Mouse (Mus musculus) C2C12 (cell line): ENCODE measurements at regions not wholly inside any gene's neighbourhood (a gene's known extent, or its start where the extent isn't known, plus 50 kb on each side); places are given as distances from the start of the nearest gene placed in this dataset.

ENCODE experiments used
- H3K27me3 ChIP-seq: one replicate; pipeline ENCODE4 v1.6.1; 2011; ENCODE audit not compliant: control insufficient read depth, insufficient read depth, insufficient read length
- H3K36me3 ChIP-seq: one replicate; pipeline ENCODE4 v1.6.1; 2011; ENCODE audit not compliant: control insufficient read depth, insufficient read depth
- H3K4me3 ChIP-seq: one replicate; pipeline ENCODE4 v1.5.1; 2011; ENCODE audit warnings: mild to moderate bottlenecking, control low read depth; ENCODE audit not compliant: poor library complexity, insufficient read depth, severe bottlenecking
- H3K79me2 ChIP-seq: one replicate; pipeline ENCODE4 v1.6.1; 2011; ENCODE audit not compliant: control insufficient read depth, insufficient read depth
- H3K79me3 ChIP-seq: one replicate; pipeline ENCODE4 v1.6.1; 2011; ENCODE audit warnings: low read depth, control low read depth
- H3ac ChIP-seq: one replicate; pipeline ENCODE3; 2011; ENCODE audit warnings: low read depth; ENCODE audit not compliant: control insufficient read depth, insufficient read length
- CEBPB ChIP-seq: IDR thresholded peaks from one replicate; pipeline ENCODE4 v1.6.1; 2011; ENCODE audit warnings: low read depth, mild to moderate bottlenecking, control low read depth, moderate library complexity
- CTCF ChIP-seq: IDR thresholded peaks from one replicate; pipeline ENCODE4 v1.5.1; 2011; ENCODE audit not compliant: control insufficient read depth, insufficient read depth, insufficient read length
- FOSL1 ChIP-seq: IDR thresholded peaks from one replicate; pipeline ENCODE4 v1.8.0; 2011; ENCODE audit warnings: mild to moderate bottlenecking, low read length; ENCODE audit not compliant: poor library complexity, insufficient read depth, severe bottlenecking
- MAX ChIP-seq: IDR thresholded peaks from one replicate; pipeline ENCODE4 v1.6.1; 2011; ENCODE audit warnings: mild to moderate bottlenecking, control low read depth
- MYOD1 ChIP-seq: IDR thresholded peaks from one replicate; pipeline ENCODE4 v1.6.1; 2011; ENCODE audit warnings: low read depth; ENCODE audit not compliant: control insufficient read depth, insufficient read length
- MYOG ChIP-seq: IDR thresholded peaks from one replicate; pipeline ENCODE4 v1.6.1; 2011; ENCODE audit not compliant: control insufficient read depth, insufficient read length; ENCODE audit errors: extremely low read depth
- USF1 ChIP-seq: IDR thresholded peaks from one replicate; pipeline ENCODE4 v1.6.1; 2011; ENCODE audit warnings: low read depth, mild to moderate bottlenecking, control low read depth, moderate library complexity

- no peaks in the 10 kb centered on the region for H3K79me3 ChIP-seq
- no peaks in the 10 kb centered on the region for H3K27me3 ChIP-seq
- TF ChIP-seq MAX (no peak), MYOG (no peak), USF1 (no peak), MYOD1 (no peak), CTCF (no peak), FOSL1 (no peak), CEBPB (no peak)
- H3ac ChIP-seq = no peak overlapping the region
- H3K4me3 ChIP-seq = no peak overlapping the region
- H3K36me3 ChIP-seq = no peaks in the 10 kb centered on the region
- no peaks in the 10 kb centered on the region for H3K79me2 ChIP-seq
Measured at GRCm38 (mm10) chr16:30171381-30172079, 95.8 kb downstream of the Cpn2 start.

GRCm38 (mm10) chr16:30172136-30172731, 95.1 kb downstream of the Cpn2 start:
- H3K79me3 ChIP-seq = no peaks in the 10 kb centered on the region
- H3ac ChIP-seq = no peak overlapping the region
- no peaks in the 10 kb centered on the region for H3K36me3 ChIP-seq
- H3K27me3 ChIP-seq = no peaks in the 10 kb centered on the region
- H3K79me2 ChIP-seq = no peaks in the 10 kb centered on the region
- TF ChIP-seq MYOD1 (no peak), CTCF (no peak), MAX (no peak), MYOG (no peak), CEBPB (no peak), FOSL1 (no peak), USF1 (no peak)
- no peak overlapping the region for H3K4me3 ChIP-seq

GRCm38 (mm10) chr16:30172798-30173202, 94.5 kb downstream of the Cpn2 start:
- Histone ChIP-seq H3K4me3 (no peak overlapping the region), H3K36me3 (no peaks in the 10 kb centered on the region), H3K27me3 (no peaks in the 10 kb centered on the region), H3K79me2 (no peaks in the 10 kb centered on the region), H3ac (no peak overlapping the region), H3K79me3 (no peaks in the 10 kb centered on the region)
- TF ChIP-seq MYOG (no peak), USF1 (no peak), MAX (no peak), CEBPB (no peak), CTCF (no peak), MYOD1 (no peak), FOSL1 (no peak)

- H3K36me3 ChIP-seq = no peaks in the 10 kb centered on the region
- H3K27me3 ChIP-seq = no peaks in the 10 kb centered on the region
- no peak overlapping the region for H3K4me3 ChIP-seq
- no peak overlapping the region for H3ac ChIP-seq
- H3K79me3 ChIP-seq = no peaks in the 10 kb centered on the region
- no peaks in the 10 kb centered on the region for H3K79me2 ChIP-seq
- TF ChIP-seq CTCF = no peak
- no peak for TF ChIP-seq USF1
- no peak for TF ChIP-seq MYOG
- TF ChIP-seq MYOD1 = no peak
- no peak for TF ChIP-seq MAX
- TF ChIP-seq FOSL1 = no peak
Measured at GRCm38 (mm10) chr16:30173953-30174874, 93.1 kb downstream of the Cpn2 start.

GRCm38 (mm10) chr16:30176306-30176705, 91.0 kb downstream of the Cpn2 start:
- Histone ChIP-seq H3K4me3 (no peak overlapping the region), H3ac (no peak overlapping the region), H3K79me2 (no peaks in the 10 kb centered on the region), H3K79me3 (no peaks in the 10 kb centered on the region), H3K36me3 (no peaks in the 10 kb centered on the region), H3K27me3 (no peaks in the 10 kb centered on the region)
- no peak for TF ChIP-seq CEBPB
- no peak for TF ChIP-seq MYOD1
- TF ChIP-seq USF1 = no peak
- TF ChIP-seq MAX = no peak
- no peak for TF ChIP-seq FOSL1
- no peak for TF ChIP-seq CTCF
- TF ChIP-seq MYOG = no peak
